Mouse (Mus musculus): Measurements from ENCODE around the gene Myo10.

GRCm38 (mm10) chr15:25809669-25810068 is 187.3 kb downstream of the Myo10 start:
- TF ChIP-seq CTCF (IDR thresholded peaks at IDR 0.05; ENCODE audit: extremely low read depth, insufficient read length, insufficient replicate concordance, low read depth, low read length) (no peak), POLR2A (IDR thresholded peaks at IDR 0.05; ENCODE audit: low read depth, low read length) (no peak)

Data from small intestine, adult 2 months (tissue).